Mouse (Mus musculus) subcutaneous adipose tissue, adult 2 months (tissue): ENCODE results near the gene Smim9. TPM values are rescaled to one million over a fixed set of nuclear protein-coding genes. Genes with fewer than 3 reads are reported as not detected.

ENCODE experiments used
- polyA plus RNA-seq: library from polyadenylated mRNA; depleted of rRNA; stranded (reverse); fragments of >200 nt; gene quantifications from 2 replicates; pipeline ENCODE4 v1.2.3, GENCODE M21; 2012; ENCODE audit warnings: low replicate concordance; rRNA removed

The Smim9 gene
- not detected in 2 replicates for polyA plus RNA-seq

GRCm38 (mm10) chrX:75163670-75164069 is at the start of gene Smim9:
Gene Smim9, minus strand, starts transcription at chrX:75163770.

GRCm38 (mm10) chrX:75130467-75131160 is 33.0 kb downstream of the Smim9 start, which contains the start of gene Mpp1:
Gene Mpp1, minus strand, starts transcription at chrX:75131016.

Other genes starting within 250 kb of the Smim9 start
- gene Gab3, start 78.3 kb downstream of the Smim9 start, polyA plus RNA-seq, result 1.3 and 1.7 TPM in 2 replicates
- gene Dkc1, start 67.9 kb downstream of the Smim9 start, polyA plus RNA-seq, result 11.5 and 17.9 TPM in 2 replicates
- gene Mpp1, start 32.8 kb downstream of the Smim9 start, polyA plus RNA-seq, result 95.2 and 111 TPM in 2 replicates
- gene Fundc2, start 218.6 kb upstream of the Smim9 start, polyA plus RNA-seq, result 14.5 and 16.3 TPM in 2 replicates
- gene F8, start 218.8 kb upstream of the Smim9 start, polyA plus RNA-seq, result 0.77 and 1.8 TPM in 2 replicates